Mouse (Mus musculus) cortical plate, adult 2 months (tissue): ENCODE data around the gene Etl4. TPM values are rescaled to one million over a fixed set of nuclear protein-coding genes. Genes with fewer than 3 reads are reported as not detected.

Experiments
- H3K27ac ChIP-seq: fragments of 200-500 bp; 2 replicates; pipeline ENCODE4 v1.5.1; 2012; ENCODE audit warnings: low read length, control low read depth, inconsistent platforms; ENCODE audit not compliant: insufficient read depth
- H3K4me1 ChIP-seq: fragments of 200-500 bp; 2 replicates; pipeline ENCODE4 v1.6.1; 2011; ENCODE audit warnings: low read length; ENCODE audit not compliant: control insufficient read depth, insufficient read depth
- H3K4me3 ChIP-seq: fragments of 200-500 bp; 2 replicates; pipeline ENCODE4 v1.5.1; 2011; ENCODE audit warnings: mild to moderate bottlenecking, low read length, control low read depth; ENCODE audit not compliant: insufficient read depth
- CTCF ChIP-seq: fragments of 200-500 bp; IDR thresholded peaks from 2 replicates; pipeline ENCODE4 v1.5.1; 2011; ENCODE audit warnings: mild to moderate bottlenecking, control low read depth, low read length; ENCODE audit not compliant: insufficient read depth; ENCODE audit errors: extremely low read depth
- POLR2A ChIP-seq: fragments of 200-500 bp; IDR thresholded peaks from 2 replicates; pipeline ENCODE4 v1.6.1; 2011; ENCODE audit warnings: mild to moderate bottlenecking, low read length, control low read depth; ENCODE audit not compliant: insufficient read depth; ENCODE audit errors: extremely low read depth
- polyA plus RNA-seq: library from polyadenylated mRNA; depleted of rRNA; stranded (reverse); fragments of >200 nt; gene quantifications from 2 replicates; pipeline ENCODE4 v1.2.3, GENCODE M21; 2012

Gene Etl4
- polyA plus RNA-seq, 1 experiment, result 90.7 TPM

DNA sequence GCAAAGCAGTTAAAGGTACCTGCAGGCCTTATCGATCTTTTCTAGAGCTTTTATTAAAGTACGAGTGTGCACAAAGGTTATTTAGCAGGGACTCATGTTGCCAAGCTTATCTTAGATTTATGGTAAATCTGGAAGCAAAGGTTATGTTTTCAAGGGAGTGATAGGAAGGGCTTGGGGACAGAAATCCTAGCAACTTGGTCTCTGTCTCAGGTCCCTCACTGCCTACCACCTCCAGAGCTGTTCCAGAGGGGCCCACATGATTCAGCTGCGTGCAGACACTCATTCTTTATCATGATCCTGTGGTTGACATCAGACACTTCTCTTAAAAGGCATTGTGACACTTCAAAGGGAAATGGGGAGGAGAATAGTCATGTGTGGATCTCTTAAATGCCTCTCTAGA lies 783.3 kb downstream of the Etl4 start:
- Histone ChIP-seq H3K27ac (no peak overlapping the region), H3K4me1 (no peaks in the 10 kb centered on the region), H3K4me3 (no peak overlapping the region)
- TF ChIP-seq POLR2A, result no peak
- TF ChIP-seq CTCF, result no peak

DNA sequence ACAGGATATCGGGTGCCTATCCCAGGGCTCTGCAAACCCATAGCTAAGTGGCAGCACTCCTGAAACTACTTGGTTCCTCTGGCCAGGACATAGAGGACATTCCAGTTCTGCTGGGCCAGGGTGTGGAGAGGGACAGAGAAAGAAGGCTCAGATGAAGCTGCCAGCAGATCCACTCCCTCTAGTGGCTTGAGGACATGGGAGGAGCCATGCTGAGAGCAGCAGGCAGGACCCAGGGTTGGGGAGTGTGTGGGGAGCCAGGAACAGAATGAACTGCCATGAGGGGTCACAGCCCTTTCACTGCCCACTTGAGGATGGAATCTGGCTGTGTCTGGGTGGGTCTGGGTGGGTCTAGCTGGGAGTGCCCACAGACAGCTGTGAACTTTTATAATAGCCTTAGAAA lies 784.2 kb downstream of the Etl4 start:
- H3K4me3 ChIP-seq, result no peak overlapping the region
- H3K4me1 ChIP-seq, result no peaks in the 10 kb centered on the region
- H3K27ac ChIP-seq, result no peak overlapping the region
- TF ChIP-seq POLR2A, result no peak
- TF ChIP-seq CTCF, result no peak

GRCm38 (mm10) chr2:20697719-20698118 lies 788.1 kb downstream of the Etl4 start:
- TF ChIP-seq POLR2A, result no peak
- no peak for TF ChIP-seq CTCF
- H3K4me3 ChIP-seq, result no peak overlapping the region
- no peaks in the 10 kb centered on the region for H3K4me1 ChIP-seq
- no peak overlapping the region for H3K27ac ChIP-seq

DNA sequence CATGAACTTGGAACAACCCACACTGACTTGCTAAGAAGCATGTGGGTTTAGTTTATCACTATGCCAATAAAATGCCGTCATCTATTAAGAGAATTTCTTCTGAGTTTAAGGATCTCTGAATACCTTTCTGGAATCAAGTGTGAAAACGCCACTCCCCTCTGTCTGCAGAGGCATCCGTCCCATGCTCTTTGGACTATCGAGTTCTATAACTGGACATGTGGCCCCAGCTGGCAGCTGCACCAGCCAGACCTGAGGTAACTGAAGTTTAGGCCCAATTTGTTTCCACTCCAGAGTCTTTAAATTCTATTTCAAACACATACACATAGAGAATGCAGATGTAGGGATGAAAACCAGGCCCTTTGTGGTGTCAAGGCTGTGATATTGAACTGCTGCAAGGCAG lies 795.5 kb downstream of the Etl4 start:
- TF ChIP-seq CTCF, result no peak
- no peak for TF ChIP-seq POLR2A
- Histone ChIP-seq H3K27ac (no peak overlapping the region), H3K4me1 (no peaks in the 10 kb centered on the region), H3K4me3 (no peak overlapping the region)

DNA sequence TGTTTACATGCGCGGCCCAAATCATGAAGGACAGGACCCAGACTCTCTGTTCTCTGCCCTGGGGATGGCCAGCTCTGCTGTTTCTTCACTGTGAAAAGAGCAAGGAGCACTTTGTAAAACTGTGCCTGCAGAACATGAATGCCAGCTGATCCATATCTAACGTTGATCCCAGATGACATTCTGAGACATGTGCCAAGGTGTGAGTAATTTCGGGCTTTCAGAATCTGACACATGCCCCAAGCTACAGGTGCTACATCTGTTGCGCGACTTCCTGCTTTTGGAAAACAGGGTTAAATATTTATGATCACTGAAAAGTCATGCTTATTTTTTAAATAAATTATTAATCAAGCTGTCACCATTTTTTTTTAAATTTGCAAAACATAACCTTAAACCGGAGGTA lies 801.0 kb downstream of the Etl4 start:
- H3K4me3 ChIP-seq, result no peak overlapping the region
- TF ChIP-seq POLR2A, result no peak
- no peak for TF ChIP-seq CTCF
- no peaks in the 10 kb centered on the region for H3K4me1 ChIP-seq
- H3K27ac ChIP-seq, result no peak overlapping the region

GRCm38 (mm10) chr2:20711024-20711423 lies 801.4 kb downstream of the Etl4 start:
- Histone ChIP-seq H3K4me3 (no peak overlapping the region), H3K4me1 (no peaks in the 10 kb centered on the region), H3K27ac (no peak overlapping the region)
- TF ChIP-seq CTCF (no peak), POLR2A (no peak)

DNA sequence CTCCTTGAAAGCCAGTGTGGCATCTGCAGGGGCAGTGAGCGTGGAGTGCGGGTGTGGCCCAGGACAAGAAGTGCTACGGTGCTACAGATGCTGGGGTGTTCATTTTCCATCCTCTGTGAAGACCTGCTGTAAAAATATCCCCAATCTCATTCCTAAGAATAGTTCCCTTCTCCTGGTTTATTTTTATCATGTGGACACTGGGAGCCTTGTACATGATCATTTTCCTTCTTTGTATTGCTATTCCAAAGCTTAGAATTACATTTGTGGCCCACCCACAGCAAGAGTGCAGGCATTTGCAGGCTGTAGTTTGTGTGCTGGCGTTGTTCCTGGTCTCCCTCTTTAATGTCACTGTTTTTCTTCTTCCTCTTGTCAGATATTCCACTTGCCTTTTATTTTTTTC lies 809.5 kb downstream of the Etl4 start:
- H3K27ac ChIP-seq, result no peak overlapping the region
- no peak for TF ChIP-seq POLR2A
- TF ChIP-seq CTCF, result no peak

DNA sequence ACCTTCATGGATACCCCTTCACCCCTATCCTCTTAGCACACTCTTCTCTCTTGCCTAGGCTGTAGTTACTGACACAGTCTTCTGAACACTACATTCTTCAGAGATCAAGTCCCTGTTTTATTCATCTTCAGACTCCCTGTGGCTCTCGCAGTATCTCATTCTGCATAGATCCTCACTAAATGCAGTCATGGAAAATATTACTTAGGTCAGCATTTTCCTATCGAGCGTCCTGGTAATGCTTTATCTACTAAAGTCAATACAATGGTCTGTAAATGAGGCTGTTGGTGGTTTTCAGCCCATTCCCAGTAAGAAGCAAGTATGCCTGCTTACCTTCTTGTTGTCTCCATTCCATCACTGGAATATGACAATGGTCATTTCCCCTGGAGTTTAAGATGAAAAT lies 811.5 kb downstream of the Etl4 start:
- Histone ChIP-seq H3K27ac (no peak overlapping the region), H3K4me3 (no peak overlapping the region), H3K4me1 (peaks cover 2% of the 10 kb centered on the region)
- no peak for TF ChIP-seq POLR2A
- no peak for TF ChIP-seq CTCF

More for the DNA sequence above, 809.5 kb downstream of the Etl4 start:
- peaks cover 2% of the 10 kb centered on the region for H3K4me1 ChIP-seq
- H3K4me3 ChIP-seq, result no peak overlapping the region

- TF ChIP-seq CTCF (no peak), POLR2A (no peak)
- Histone ChIP-seq H3K27ac (no peak overlapping the region), H3K4me1 (peaks cover 2% of the 10 kb centered on the region), H3K4me3 (peak overlapping the region; percentile 9)
Observed at GRCm38 (mm10) chr2:20722165-20722991, 812.8 kb downstream of the Etl4 start.

DNA sequence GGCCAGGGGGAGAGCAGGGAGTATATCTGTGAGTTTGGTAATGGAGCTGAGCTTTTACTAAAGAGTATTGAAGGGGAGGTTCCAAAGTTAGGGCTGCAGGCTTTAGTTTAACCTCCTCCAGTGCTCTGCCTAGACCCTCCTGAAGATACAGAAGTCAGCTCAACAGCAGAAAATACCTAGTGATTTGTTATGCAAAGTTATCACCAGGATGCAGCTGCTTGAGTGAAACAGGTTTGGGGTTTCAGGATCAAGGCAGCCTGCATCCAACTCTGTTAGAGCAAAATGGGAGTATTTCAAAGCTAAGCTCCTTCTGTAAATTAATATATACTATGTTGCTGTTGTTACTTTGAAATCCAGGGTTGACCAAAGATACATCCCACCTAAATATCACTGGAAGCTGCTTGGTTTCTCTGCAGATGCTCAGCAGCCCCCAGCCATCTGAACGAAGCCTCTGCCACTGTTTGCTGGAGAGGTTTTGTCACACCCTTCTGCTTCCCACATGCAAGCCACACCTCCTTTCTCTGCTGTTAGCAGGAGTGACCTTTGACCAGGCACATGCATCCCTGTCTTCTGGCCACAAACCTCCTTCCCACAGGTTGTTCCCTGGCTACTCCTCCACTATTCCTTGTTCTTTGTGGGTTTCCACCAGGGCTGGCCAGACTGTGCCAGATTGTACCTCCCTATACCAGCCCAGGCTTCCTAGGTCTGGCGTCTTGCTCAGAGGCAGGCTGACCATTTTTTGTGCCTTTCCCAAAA lies 814.6 kb downstream of the Etl4 start:
- TF ChIP-seq CTCF (no peak), POLR2A (no peak)
- no peak overlapping the region; the same call in 1 of the 2 replicates for H3K4me3 ChIP-seq
- no peak overlapping the region for H3K27ac ChIP-seq
- peaks cover 2% of the 10 kb centered on the region for H3K4me1 ChIP-seq
